Mouse (Mus musculus) small intestine, adult 2 months (tissue): ENCODE data around the gene Olfr292. TPM values are rescaled to one million over a fixed set of nuclear protein-coding genes. Genes with fewer than 3 reads are reported as not detected.

Source experiments
- H3K27ac ChIP-seq: fragments of 200-500 bp; 2 replicates; pipeline ENCODE4 v1.5.1; 2012; ENCODE audit warnings: low read depth, low read length, control low read depth, inconsistent platforms; ENCODE audit not compliant: insufficient read depth
- H3K27me3 ChIP-seq: fragments of 200-500 bp; 2 replicates; pipeline ENCODE4 v1.6.1; 2012; ENCODE audit warnings: mild to moderate bottlenecking, moderate library complexity, low read length, inconsistent platforms; ENCODE audit not compliant: control insufficient read depth, insufficient read depth
- H3K36me3 ChIP-seq: fragments of 200-500 bp; 2 replicates; pipeline ENCODE4 v1.6.1; 2012; ENCODE audit warnings: mild to moderate bottlenecking, low read length, control low read depth, inconsistent platforms; ENCODE audit not compliant: control insufficient read depth, insufficient read depth
- H3K4me1 ChIP-seq: fragments of 200-500 bp; 2 replicates; pipeline ENCODE4 v1.6.1; 2012; ENCODE audit warnings: low read length, inconsistent platforms, mixed read lengths; ENCODE audit not compliant: control insufficient read depth, insufficient read depth, insufficient read length
- H3K4me3 ChIP-seq: fragments of 200-500 bp; 2 replicates; pipeline ENCODE4 v1.5.1; 2012; ENCODE audit warnings: low read depth, mild to moderate bottlenecking, control low read depth, inconsistent platforms, low read length, moderate library complexity
- CTCF ChIP-seq: fragments of 200-500 bp; IDR thresholded peaks from 2 replicates; pipeline ENCODE4 v1.5.1; 2012; ENCODE audit warnings: low read depth, mild to moderate bottlenecking, control low read depth, inconsistent platforms, low read length, moderate library complexity, mixed read lengths; ENCODE audit not compliant: insufficient replicate concordance, insufficient read length; ENCODE audit errors: extremely low read depth
- POLR2A ChIP-seq: fragments of 200-500 bp; IDR thresholded peaks from 2 replicates; pipeline ENCODE4 v1.6.1; 2012; ENCODE audit warnings: low read depth, mild to moderate bottlenecking, control low read depth, inconsistent platforms, low read length, moderate library complexity
- WGBS: fragments of 180-500 bp; shearing (Covaris S2); methylation state at CpG from one replicate; pipeline ENCODE4 v1.1.7; 2018; 5-methylcytosine and 5-hydroxymethylcytosine counted together
- polyA plus RNA-seq: library from polyadenylated mRNA; depleted of rRNA; stranded (reverse); fragments of >200 nt; gene quantifications from 2 replicates; pipeline ENCODE4 v1.2.3, GENCODE M21; 2012; rRNA removed

Gene Olfr292
- polyA plus RNA-seq = not detected in 2 replicates

DNA sequence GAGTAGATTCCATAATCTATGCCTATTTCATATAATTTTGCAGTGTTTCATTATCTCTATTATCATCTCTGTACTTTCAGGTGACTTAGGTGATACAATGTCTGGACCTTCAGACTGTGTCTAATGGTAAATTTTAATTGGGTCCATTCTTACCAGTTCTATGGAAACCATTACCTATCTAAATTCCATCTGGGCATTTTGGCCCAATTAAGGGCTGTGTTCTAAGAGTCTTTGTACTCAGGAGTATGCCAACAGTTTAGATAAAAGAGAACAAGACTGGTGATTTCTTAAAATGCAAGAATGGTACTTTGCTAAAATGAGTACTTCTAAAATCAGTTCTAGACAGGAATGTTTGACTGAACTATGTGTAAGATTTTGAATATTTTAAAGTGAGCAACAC is at the start of gene Olfr292:
Gene Olfr292 (plus strand): TSS at position 301 of the 400 bp plus-strand sequence.
- H3K4me1 ChIP-seq = no peaks in the 10 kb centered on the region
- no peak within 1 kb of the TSS for H3K27ac ChIP-seq
- H3K27me3 ChIP-seq = no peaks in the 10 kb centered on the region
- H3K4me3 ChIP-seq = no peak within 1 kb of the TSS
- no peaks in the 10 kb centered on the region for H3K36me3 ChIP-seq
- no peak for TF ChIP-seq POLR2A

- H3K36me3 ChIP-seq = no peaks in the 10 kb centered on the region
- no peaks in the 10 kb centered on the region for H3K4me1 ChIP-seq
- no peak within 1 kb of the TSS for H3K27ac ChIP-seq
- no peak within 1 kb of the TSS for H3K4me3 ChIP-seq
- H3K27me3 ChIP-seq = no peaks in the 10 kb centered on the region
- 91% methylated on average over 4 of the region's 4 CpGs for WGBS
- TF ChIP-seq POLR2A = no peak
Observed at GRCm38 (mm10) chr7:86648761-86649160, 39.4 kb upstream of the Olfr292 start, which contains the start of gene Olfr293. Gene Olfr293 (plus strand): TSS chr7:86649061.

DNA sequence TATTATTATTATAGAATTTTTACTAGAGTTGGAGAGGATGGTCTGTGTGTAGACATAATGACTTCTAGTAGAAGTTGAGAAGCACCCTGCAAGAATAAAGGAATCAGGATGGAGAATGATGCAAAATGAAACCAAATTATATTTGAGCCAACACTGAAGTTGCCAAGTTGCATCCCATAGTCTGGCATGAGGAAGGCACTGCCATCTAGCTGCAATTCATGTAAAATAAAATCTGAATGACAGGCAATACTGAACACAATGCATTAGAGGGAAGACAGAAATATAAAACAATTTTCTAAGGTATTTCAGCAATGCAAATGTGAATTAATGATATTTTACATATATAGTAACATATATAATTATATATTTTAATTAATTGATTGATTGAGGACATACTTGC is 36.9 kb downstream of the Olfr292 start:
- TF ChIP-seq POLR2A = no peak
- TF ChIP-seq CTCF = no peak
- Histone ChIP-seq H3K36me3 (no peaks in the 10 kb centered on the region), H3K27ac (no peak overlapping the region), H3K27me3 (no peaks in the 10 kb centered on the region), H3K4me3 (no peak overlapping the region), H3K4me1 (no peaks in the 10 kb centered on the region)

Other genes with a start within 250 kb of the Olfr292 start
- not detected in 2 replicates for gene Olfr299, start 228.4 kb upstream of the Olfr292 start, polyA plus RNA-seq
- not detected in 2 replicates for gene Olfr298, start 195.8 kb upstream of the Olfr292 start, polyA plus RNA-seq
- gene Olfr297, start 168.4 kb upstream of the Olfr292 start, polyA plus RNA-seq = not detected in 2 replicates
- gene Olfr295, start 104.5 kb upstream of the Olfr292 start, polyA plus RNA-seq = not detected in 2 replicates
- not detected in 2 replicates for gene Olfr294, start 71.7 kb upstream of the Olfr292 start, polyA plus RNA-seq
- gene Olfr293, start 39.3 kb upstream of the Olfr292 start, polyA plus RNA-seq = not detected in 2 replicates
- not detected in 2 replicates for gene Folh1, start 87.6 kb downstream of the Olfr292 start, polyA plus RNA-seq
- gene Vmn2r77, start 106.7 kb downstream of the Olfr292 start, polyA plus RNA-seq = not detected in 2 replicates
- not detected in 2 replicates for gene Vmn2r78, start 226.8 kb downstream of the Olfr292 start, polyA plus RNA-seq